Mouse (Mus musculus) heart, embryonic 11.5 days (tissue): ENCODE data around the gene Gns. TPM values are rescaled to one million over a fixed set of nuclear protein-coding genes. Genes with fewer than 3 reads are reported as not detected.
A peak's percentile ranks its signal among the peaks of the same experiment; 100 is the strongest.

ENCODE experiments used
- ATAC-seq: fragments of 200-750 bp; cut with Nextera tagmentation; replicated peaks from 2 replicates; pipeline ENCODE4 v1.8.0; 2017; ENCODE audit warnings: moderate library complexity; ENCODE audit not compliant: insufficient number of reproducible peaks, low FRiP score, low TSS enrichment
- H3K27ac ChIP-seq: fragments of 300-500 bp; sonication (generic); 2 replicates; pipeline ENCODE4 v1.5.1; 2014; ENCODE audit warnings: mild to moderate bottlenecking, low read depth, low read length
- H3K27me3 ChIP-seq: fragments of 300-500 bp; sonication (generic); 2 replicates; pipeline ENCODE4 v1.6.1; 2014; ENCODE audit warnings: mild to moderate bottlenecking, low read length, mixed read lengths; ENCODE audit not compliant: control insufficient read depth, insufficient read depth
- H3K36me3 ChIP-seq: fragments of 300-500 bp; sonication (generic); 2 replicates; pipeline ENCODE4 v1.6.1; 2014; ENCODE audit warnings: mild to moderate bottlenecking, low read length, moderate library complexity, mixed read lengths; ENCODE audit not compliant: control insufficient read depth, insufficient read depth
- H3K4me1 ChIP-seq: fragments of 300-500 bp; sonication (generic); 2 replicates; pipeline ENCODE4 v1.6.1; 2014; ENCODE audit warnings: low read length; ENCODE audit not compliant: control insufficient read depth, insufficient read depth
- H3K4me2 ChIP-seq: fragments of 300-500 bp; sonication (generic); 2 replicates; pipeline ENCODE4 v1.6.1; 2014; ENCODE audit warnings: mild to moderate bottlenecking, moderate library complexity
- H3K4me3 ChIP-seq: fragments of 300-500 bp; sonication (generic); 2 replicates; pipeline ENCODE4 v1.5.1; 2014; ENCODE audit warnings: low read depth, low read length
- H3K9ac ChIP-seq: fragments of 300-500 bp; sonication (generic); 2 replicates; pipeline ENCODE4 v1.6.1; 2014; ENCODE audit warnings: mild to moderate bottlenecking, low read depth, low read length, moderate library complexity
- H3K9me3 ChIP-seq: fragments of 300-500 bp; sonication (generic); replicated peaks from 2 replicates; pipeline ENCODE4 v1.6.1; 2016; ENCODE audit warnings: low read length; ENCODE audit not compliant: control insufficient read depth
- WGBS: fragments of 180-500 bp; shearing (Covaris S2); extraction: QIAGEN DNeasy Blood & Tissue Kit; methylation state at CpG from one replicate; pipeline ENCODE4 v1.1.7; 2014; ENCODE audit not compliant: insufficient replicate concordance; 5-methylcytosine and 5-hydroxymethylcytosine counted together
- polyA plus RNA-seq: library from polyadenylated mRNA; unstranded; fragments of >200 nt; fragmentation: Nextera tagmentation; extraction: Ambion mirVana; gene quantifications from 2 replicates; pipeline ENCODE4 v1.2.1, GENCODE M21; 2014

The Gns gene
- polyA plus RNA-seq, 1 experiment from 2014 or later, result 33.6 TPM

- Histone ChIP-seq H3K4me3 (no peak overlapping the region), H3K9me3 (no peaks in the 10 kb centered on the region), H3K4me1 (peaks cover 81% of the 10 kb centered on the region), H3K9ac (no peak overlapping the region), H3K27ac (peak overlapping the region; percentile 97), H3K4me2 (no peak overlapping the region), H3K36me3 (no peaks in the 10 kb centered on the region), H3K27me3 (no peaks in the 10 kb centered on the region)
- WGBS, result 55% methylated on average over 5 of the region's 5 CpGs
- no peak for ATAC-seq
These were observed 62.2 kb downstream of the Gns start for GRCm38 (mm10) chr10:121427136-121427535.

GRCm38 (mm10) chr10:121428011-121428711 is 63.3 kb downstream of the Gns start:
- Histone ChIP-seq H3K9me3 (no peaks in the 10 kb centered on the region), H3K4me1 (peaks cover 85% of the 10 kb centered on the region), H3K9ac (peak overlapping the region; percentile 56; the same call in 1 of the 2 replicates), H3K4me2 (peak overlapping the region; percentile 27), H3K27ac (peak overlapping the region; percentile 97), H3K36me3 (no peaks in the 10 kb centered on the region), H3K4me3 (no peak overlapping the region), H3K27me3 (no peaks in the 10 kb centered on the region)
- 58% methylated on average over 15 of the region's 15 CpGs for WGBS
- no peak for ATAC-seq

GRCm38 (mm10) chr10:121429089-121429488 is 64.2 kb downstream of the Gns start:
- H3K4me1 ChIP-seq, result peaks cover 79% of the 10 kb centered on the region
- H3K4me3 ChIP-seq, result no peak overlapping the region
- no peak overlapping the region for H3K9ac ChIP-seq
- no peaks in the 10 kb centered on the region for H3K36me3 ChIP-seq
- peak overlapping the region; percentile 97 for H3K27ac ChIP-seq
- ATAC-seq, result peak; percentile 74
- 7% methylated on average over 2 of the region's 2 CpGs for WGBS
- no peaks in the 10 kb centered on the region for H3K9me3 ChIP-seq
- H3K27me3 ChIP-seq, result no peaks in the 10 kb centered on the region
- H3K4me2 ChIP-seq, result peak overlapping the region; percentile 57; the same call in 1 of the 2 replicates

GRCm38 (mm10) chr10:121429581-121429980 is 64.7 kb downstream of the Gns start:
- Histone ChIP-seq H3K27me3 (no peaks in the 10 kb centered on the region), H3K36me3 (no peaks in the 10 kb centered on the region), H3K4me3 (peak overlapping the region; percentile 14; the same call in 1 of the 2 replicates), H3K4me2 (peak overlapping the region; percentile 57), H3K9me3 (no peaks in the 10 kb centered on the region), H3K27ac (peak overlapping the region; percentile 97), H3K4me1 (peaks cover 77% of the 10 kb centered on the region), H3K9ac (peak overlapping the region; percentile 62)
- ATAC-seq, result no peak
- 38% methylated on average over 8 of the region's 8 CpGs for WGBS

- Histone ChIP-seq H3K9me3 (no peaks in the 10 kb centered on the region), H3K4me3 (peak overlapping the region; percentile 14; the same call in 1 of the 2 replicates), H3K4me1 (peaks cover 78% of the 10 kb centered on the region), H3K27me3 (no peaks in the 10 kb centered on the region), H3K36me3 (no peaks in the 10 kb centered on the region), H3K4me2 (peak overlapping the region; percentile 57), H3K9ac (peak overlapping the region; percentile 62), H3K27ac (peak overlapping the region; percentile 97)
- peak; percentile 47 for ATAC-seq
- 15% methylated on average over 14 of the region's 14 CpGs for WGBS
These were observed 65.2 kb downstream of the Gns start for GRCm38 (mm10) chr10:121429981-121430682.

- WGBS, result 61% methylated on average over 15 of the region's 15 CpGs
- Histone ChIP-seq H3K4me2 (peak overlapping the region; percentile 57; the same call in 1 of the 2 replicates), H3K27me3 (no peaks in the 10 kb centered on the region), H3K36me3 (no peaks in the 10 kb centered on the region), H3K9ac (no peak overlapping the region), H3K4me3 (no peak overlapping the region), H3K9me3 (no peaks in the 10 kb centered on the region), H3K27ac (peak overlapping the region; percentile 97), H3K4me1 (peaks cover 76% of the 10 kb centered on the region)
- no peak for ATAC-seq
These were observed 66.1 kb downstream of the Gns start for GRCm38 (mm10) chr10:121430764-121431540.

GRCm38 (mm10) chr10:121432041-121432634 is 67.2 kb downstream of the Gns start:
- no peaks in the 10 kb centered on the region for H3K27me3 ChIP-seq
- no peak for ATAC-seq
- no peak overlapping the region for H3K4me3 ChIP-seq
- H3K9me3 ChIP-seq, result no peaks in the 10 kb centered on the region
- peak overlapping the region; percentile 50 for H3K4me2 ChIP-seq
- H3K27ac ChIP-seq, result peak overlapping the region; percentile 97
- H3K9ac ChIP-seq, result peak overlapping the region; percentile 65
- H3K4me1 ChIP-seq, result peaks cover 80% of the 10 kb centered on the region
- no peaks in the 10 kb centered on the region for H3K36me3 ChIP-seq
- WGBS, result 24% methylated on average over 12 of the region's 12 CpGs

- ATAC-seq, result no peak
- Histone ChIP-seq H3K27me3 (no peaks in the 10 kb centered on the region), H3K4me1 (peaks cover 75% of the 10 kb centered on the region), H3K9ac (peak overlapping the region; percentile 65), H3K27ac (peak overlapping the region; percentile 97), H3K4me3 (no peak overlapping the region), H3K9me3 (no peaks in the 10 kb centered on the region), H3K36me3 (no peaks in the 10 kb centered on the region), H3K4me2 (peak overlapping the region; percentile 50)
- WGBS, result 22% methylated on average over 16 of the region's 16 CpGs
These were observed 67.9 kb downstream of the Gns start for GRCm38 (mm10) chr10:121432635-121433280.
